Mouse (Mus musculus) ovary, postnatal 14 days (tissue): ENCODE results near the gene Phyh.
A peak's percentile ranks its signal among the peaks of the same experiment; 100 is the strongest.

Source experiments
- DNase-seq: peaks from one replicate; pipeline ENCODE4 v3.0.0; 2022; ENCODE audit warnings: low spot score

Phyh gene

GRCm38 (mm10) chr2:4918860-4919739, at the start of gene Phyh:
Gene Phyh (plus strand): TSS chr2:4919019.
- peak; percentile 69 for DNase-seq

GRCm38 (mm10) chr2:4872740-4873139, 46.1 kb upstream of the Phyh start:
- DNase-seq, result no peak

DNA sequence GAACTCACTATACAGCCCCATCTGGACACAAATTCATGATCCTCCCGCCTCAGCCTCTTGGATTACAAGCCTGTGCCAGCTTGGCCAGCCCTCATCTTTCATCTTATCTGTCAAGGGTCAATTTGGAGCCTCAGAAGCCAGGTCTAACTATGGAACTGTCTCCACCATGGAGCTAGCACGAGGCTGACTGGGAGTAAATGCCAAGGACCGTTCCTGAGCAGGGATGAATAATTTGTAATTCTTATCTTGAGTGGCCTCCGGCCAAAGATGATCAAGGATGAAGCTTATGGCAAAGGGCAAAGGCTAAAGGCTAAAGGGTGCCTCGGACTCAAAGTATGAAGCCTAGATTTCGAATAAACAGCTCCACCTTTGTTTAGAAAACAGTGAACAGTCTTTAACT, 45.5 kb upstream of the Phyh start:
- DNase-seq, result no peak

GRCm38 (mm10) chr2:4875090-4875489, 43.7 kb upstream of the Phyh start:
- no peak for DNase-seq

DNA sequence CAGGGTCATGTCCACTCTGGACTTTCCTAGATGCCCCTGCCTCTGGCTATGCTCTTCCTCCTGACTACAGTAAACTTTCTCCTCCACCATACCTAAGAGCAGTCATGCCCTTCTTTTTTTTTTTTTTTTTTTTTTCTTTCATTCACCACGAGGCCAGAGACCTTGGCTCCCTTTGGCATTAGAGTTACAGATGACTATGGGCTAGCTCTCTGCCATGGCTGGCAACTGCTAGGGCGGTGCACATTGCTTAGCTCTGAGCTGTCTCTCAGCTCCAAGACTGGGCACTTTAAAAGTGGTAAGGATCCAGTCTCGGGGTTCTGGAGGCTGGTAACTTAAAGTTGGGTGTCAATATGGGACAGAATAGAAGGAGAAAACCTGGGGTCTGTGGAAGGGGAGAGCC, 42.7 kb upstream of the Phyh start:
- DNase-seq, result no peak

- peak; percentile 26 for DNase-seq
Measured at GRCm38 (mm10) chr2:4880737-4881349, 38.0 kb upstream of the Phyh start.

- peak; percentile 68 for DNase-seq
Measured at GRCm38 (mm10) chr2:4881350-4882248, 37.2 kb upstream of the Phyh start, which contains the start of gene Sephs1. Gene Sephs1 (plus strand): TSS chr2:4881564.

DNA sequence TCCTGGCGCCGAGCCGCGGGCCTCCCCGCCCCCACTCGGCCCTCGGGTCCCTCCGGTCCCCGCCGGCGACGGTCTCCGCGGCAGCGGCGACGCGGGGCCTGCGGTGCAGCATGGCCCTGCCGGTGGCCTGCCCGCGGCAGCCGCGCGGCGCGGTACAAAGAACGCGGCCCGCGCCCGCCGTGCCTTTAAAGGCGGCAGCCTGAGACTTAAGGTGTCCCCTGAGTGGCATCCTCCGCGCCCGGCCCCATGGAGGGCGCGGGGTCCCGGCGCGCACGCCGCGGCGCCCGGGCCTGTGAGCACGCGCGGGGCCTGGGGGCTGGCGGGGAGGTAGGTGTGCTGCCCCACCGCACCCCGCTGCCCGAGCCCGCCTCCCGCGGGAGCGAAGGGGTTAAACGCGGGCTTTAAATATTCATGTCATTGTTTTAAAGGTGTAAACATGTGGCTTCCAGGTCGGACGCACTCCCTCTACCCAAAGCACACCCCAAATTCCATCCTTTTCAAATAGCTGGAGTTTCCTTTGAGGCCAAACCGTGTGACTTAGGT, 36.5 kb upstream of the Phyh start:
- DNase-seq, result peak; percentile 53

GRCm38 (mm10) chr2:4883009-4883704, 35.7 kb upstream of the Phyh start:
- DNase-seq, result no peak

- DNase-seq, result no peak
Measured at GRCm38 (mm10) chr2:4886896-4887295, 31.9 kb upstream of the Phyh start.

DNA sequence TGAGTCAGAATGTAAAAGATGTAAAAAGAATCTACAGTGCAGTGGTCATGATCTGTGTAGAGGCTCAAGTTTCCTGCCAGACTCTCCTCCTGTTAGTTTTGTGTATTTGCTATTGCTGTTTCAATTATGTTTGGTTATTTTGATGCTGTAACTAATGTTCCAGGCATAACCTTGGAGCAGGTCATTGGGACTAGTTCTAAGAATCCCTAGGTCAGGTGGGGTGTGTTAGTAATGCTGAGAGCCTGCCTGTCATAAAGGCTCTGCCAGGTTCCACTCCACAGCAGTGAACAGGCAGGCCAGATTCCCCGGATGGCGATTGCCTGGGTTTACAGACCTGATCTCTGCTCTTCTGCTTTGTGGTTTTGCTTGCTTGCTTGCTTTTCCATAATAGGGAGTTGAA, 23.2 kb upstream of the Phyh start:
- DNase-seq, result no peak

- DNase-seq, result no peak
Measured at GRCm38 (mm10) chr2:4896970-4897369, 21.8 kb upstream of the Phyh start.

DNA sequence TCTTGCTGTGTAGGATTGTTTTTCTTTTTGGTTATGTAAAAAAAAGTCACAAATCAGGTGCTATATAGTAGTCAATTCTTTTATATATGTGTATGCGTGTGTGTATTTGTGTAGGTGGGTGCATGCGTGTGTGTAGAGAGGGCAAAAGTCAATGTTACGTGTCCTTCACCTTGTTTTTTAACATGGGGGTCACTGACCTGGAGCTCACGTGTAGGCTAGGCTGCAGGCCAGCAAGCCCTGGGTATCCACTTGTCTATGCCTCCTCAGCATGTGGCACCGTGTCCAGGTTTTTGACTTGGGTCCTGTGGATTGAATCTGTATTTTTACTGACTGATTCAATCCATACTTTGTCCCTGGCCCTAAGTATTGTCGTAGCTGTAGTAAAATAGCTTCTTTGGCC, 18.2 kb upstream of the Phyh start:
- no peak for DNase-seq

DNA sequence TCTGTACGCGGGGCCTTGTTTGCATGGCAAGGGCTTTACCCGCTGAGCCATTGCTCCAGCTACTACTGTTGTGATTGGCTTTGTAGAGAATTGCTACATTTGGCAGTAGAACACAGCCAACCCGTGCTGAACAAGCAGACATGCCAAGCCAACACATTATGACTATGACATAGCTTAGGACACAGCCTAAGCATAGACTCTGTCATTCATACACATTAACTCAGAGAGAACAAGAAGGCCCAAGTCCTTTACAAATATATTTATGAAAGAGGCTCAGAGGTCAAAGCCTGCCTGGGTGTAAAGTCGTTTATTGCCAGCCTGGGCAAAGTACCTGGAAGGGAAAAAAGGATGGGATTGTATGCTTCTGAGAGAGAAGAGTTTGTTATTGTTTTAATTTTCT, 16.5 kb upstream of the Phyh start:
- DNase-seq, result no peak

- no peak for DNase-seq
Measured at GRCm38 (mm10) chr2:4907120-4907519, 11.7 kb upstream of the Phyh start.

- no peak for DNase-seq
Measured at GRCm38 (mm10) chr2:4907916-4908315, 10.9 kb upstream of the Phyh start.

DNA sequence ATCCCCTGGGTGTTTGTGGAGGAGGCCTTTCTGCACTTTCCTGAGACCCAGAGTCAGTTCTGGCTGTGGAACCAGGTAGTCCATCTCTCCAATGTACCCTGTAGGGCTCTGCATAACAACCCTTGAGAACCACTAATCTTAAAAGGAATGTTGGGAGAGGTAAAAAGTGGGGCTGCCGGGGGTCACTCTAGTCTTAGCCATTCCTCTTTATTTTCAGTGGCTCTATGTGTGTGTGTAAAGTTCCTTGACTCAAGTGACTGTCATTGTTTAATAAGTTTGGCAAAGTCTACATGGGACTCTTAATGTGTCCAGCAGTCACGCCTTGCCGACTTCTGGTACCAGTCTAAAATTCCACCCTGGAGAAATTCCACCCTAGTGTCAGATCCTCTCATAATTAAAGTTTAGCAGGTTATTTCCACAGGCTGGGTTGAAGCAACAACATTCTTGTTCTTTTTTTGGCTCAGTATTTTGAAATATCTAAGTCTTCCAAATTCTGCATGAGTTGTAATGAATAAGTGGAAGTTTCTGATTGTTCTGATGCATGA, 10.0 kb upstream of the Phyh start:
- DNase-seq, result no peak

DNA sequence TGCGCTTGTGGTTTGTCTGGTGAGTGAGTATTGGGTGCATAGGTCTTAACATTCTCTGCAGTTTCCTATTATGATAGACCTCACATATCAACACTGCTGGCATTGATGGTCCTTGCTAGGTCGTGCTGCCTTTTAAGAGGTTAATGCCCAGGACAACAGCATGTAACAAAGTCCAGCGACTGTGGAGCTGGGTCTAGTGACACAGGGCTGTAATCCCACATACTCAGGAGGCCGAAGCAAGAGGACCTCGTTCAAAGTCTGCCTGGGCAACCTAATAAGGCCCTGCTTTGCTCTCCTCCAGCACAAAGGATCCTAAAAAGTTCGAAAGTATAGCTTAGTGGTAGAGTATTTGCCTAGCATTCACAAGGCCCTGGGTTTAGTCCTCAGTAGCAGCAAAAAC, 8.9 kb upstream of the Phyh start:
- no peak for DNase-seq

GRCm38 (mm10) chr2:4910521-4910920, 8.3 kb upstream of the Phyh start:
- no peak for DNase-seq

- no peak for DNase-seq
Measured at GRCm38 (mm10) chr2:4913949-4914348, 4.9 kb upstream of the Phyh start.

DNA sequence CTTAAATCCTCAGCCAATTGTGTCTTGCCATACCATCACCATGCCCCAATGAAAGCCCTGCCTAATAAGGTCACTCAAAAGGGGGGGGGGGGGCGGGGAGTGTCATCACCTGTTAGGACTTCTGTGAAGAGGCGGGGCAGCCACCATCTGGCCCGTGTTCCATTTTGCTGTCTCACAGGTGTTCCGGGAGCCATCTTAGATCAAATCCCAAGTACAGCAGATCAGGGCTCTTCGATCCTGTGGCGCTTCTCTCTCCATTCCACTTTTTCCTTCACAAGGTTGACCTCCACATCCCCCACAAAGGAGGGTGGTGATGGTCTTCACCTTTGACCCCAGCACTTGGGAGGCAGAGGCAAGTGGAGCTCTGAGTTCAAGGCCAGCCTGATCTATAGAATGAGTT, 2.8 kb upstream of the Phyh start:
- no peak for DNase-seq
